Mouse (Mus musculus) retina, postnatal 1 day (tissue): ENCODE results near the gene Dennd1b.

ENCODE experiments used
- DNase-seq: peaks from one replicate; pipeline ENCODE4 v3.0.0-alpha.2; 2012

Dennd1b gene

DNA sequence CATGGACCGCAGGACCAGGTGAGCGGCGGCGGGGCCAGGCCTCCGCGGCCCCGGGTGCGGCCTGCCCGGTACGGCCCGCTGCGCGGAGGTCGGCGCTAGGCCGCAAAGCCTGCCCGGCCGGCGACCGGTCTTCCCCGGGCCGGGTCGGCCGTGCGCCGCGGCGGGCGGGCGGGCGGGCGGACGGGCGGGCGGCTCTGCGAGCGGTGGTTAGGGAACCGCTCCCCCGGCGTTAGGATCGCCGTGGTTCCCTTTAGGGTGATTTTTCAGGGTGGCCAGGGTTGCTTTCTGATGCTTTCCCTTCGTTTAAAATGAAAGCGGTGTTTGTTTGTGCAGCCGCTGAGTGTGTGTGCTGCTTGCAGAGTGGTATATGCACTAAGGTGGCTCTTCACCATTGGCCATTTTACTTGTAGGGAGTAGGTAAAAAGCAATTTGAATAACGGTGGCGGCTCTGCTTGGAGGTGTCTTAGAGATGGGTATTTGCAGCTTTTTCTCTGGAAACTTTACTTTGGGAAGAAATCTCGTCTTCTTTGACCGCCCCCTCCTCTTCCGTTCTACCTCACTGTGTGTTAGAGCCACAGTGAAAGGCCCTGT, 728 bp downstream of the Dennd1b start:
- DNase-seq = peak; percentile 65

DNA sequence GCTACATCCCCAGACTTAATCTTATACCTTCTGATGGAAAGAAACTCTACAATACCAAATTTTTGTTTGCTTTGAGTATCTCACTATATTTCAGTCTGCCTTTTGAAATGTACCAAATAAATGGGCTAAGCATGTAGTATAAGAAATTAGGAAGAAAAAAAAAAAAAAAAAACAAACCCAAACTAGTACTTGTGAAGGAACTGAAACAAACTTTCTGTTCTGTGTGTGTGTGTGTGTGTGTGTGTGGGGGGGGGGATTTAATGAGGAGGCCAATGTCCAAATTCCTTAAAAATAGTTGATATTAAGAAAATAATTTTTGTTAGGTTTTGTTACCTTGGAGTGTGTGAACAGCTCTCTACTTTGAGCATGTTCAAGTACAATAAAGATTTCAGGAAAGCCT, 1.8 kb downstream of the Dennd1b start:
- DNase-seq = no peak

DNA sequence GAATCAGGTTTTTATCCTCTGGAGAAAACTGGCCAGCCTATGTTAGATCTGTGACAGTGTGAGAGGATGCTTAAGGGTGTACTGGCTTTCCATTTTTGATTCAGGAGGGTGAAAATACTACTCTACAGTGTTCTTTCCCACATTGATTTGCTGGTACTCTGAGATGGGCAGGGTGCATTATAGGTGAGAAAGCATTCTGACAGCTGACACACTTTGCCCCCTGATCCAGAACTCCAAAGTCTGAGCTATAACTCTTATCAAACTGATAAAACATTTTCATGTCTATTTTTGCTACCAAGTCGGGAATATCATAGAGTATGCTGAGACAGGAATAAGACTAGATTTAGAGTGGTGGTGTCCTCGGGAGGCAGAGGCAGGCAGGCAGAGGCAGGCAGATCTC, 2.3 kb downstream of the Dennd1b start:
- no peak for DNase-seq

DNA sequence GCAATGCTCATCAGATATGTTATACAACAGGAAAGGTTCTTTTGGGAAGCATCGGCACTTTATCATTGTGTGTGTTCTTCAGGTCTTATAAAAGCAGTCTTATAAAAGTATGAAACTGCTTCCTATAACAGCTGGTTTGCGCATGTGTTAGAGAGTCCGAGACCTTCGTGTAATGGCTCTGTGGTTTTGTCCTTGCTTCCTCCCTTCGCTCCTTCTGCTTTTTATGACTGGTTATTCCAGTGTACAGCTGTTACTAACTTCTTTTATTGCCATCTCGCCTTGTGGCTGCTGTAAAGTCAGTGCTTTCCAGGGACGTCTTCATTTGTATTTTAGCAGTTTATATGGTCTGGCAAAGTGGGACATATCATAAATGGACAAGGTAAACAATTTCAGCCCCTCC, 4.2 kb downstream of the Dennd1b start:
- no peak for DNase-seq

DNA sequence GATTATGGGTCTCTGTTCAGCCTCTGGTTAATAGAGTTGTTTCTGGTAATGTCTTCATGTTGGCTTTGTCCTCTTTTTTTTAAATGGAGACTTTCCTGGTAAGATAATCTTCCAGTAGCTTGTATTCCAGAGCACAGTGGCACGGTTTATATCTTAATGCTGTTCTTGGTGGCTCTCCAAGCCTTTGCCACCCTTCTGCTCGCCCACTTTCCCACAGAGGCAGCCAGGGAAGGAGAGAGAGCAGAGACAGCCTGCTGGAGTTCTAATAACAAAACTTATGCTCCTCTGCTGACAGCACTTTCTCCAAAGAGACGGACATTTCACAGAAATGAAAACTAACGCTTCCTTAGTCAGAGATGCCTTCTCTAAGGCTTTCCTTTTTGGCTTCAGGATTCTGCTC, 6.8 kb downstream of the Dennd1b start:
- no peak for DNase-seq

DNA sequence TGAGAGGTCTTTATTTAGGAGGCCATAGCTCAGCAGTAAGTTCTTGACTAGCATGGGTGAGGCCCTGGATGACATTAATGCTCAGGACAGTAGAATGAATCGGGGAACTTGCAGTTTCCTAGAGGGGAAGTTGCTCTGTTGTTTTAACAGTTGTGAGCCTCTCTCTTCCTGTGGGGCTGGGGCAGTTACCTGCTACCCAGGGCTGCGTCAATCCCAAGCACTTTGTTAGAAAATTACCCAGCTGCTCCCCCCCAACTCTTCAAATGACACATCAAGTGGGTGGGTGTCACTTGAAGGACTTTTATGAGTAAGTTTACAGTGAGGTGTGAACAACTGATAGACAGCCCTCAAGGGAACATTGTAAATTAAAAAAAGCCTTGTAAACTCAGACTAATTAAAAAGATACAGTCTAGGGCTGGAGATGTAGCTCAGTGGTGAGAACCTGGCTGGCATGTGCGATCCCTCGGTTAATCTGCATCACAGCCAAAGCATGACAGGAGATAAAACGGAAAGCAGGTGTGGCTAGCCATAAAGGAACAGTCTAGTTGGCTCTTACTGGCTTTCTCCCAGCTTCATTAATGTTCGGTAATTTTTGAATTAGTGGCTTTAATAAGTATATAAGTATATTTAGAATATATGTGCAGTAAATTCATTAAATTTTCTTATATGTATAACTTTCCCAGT, 10.4 kb downstream of the Dennd1b start:
- DNase-seq = no peak

DNA sequence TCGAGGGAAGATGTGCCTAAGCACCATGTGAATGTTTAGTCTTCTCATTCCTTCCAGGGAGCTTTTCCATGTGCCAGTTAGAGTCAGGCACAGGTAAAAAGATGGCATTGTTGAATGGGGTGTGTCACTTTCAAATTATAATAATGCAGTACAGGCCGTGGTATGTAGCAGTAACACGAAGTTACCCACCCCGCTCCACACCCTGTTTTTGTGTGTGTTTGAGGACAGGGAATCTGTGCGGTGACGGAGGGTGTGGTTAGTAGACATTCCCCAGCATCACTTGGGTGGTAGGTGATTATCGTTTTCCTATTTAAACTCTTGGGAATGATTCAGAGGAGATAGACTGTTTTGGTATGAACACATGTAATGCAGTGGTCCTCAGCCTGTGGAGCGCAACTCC, 11.6 kb downstream of the Dennd1b start:
- no peak for DNase-seq

DNA sequence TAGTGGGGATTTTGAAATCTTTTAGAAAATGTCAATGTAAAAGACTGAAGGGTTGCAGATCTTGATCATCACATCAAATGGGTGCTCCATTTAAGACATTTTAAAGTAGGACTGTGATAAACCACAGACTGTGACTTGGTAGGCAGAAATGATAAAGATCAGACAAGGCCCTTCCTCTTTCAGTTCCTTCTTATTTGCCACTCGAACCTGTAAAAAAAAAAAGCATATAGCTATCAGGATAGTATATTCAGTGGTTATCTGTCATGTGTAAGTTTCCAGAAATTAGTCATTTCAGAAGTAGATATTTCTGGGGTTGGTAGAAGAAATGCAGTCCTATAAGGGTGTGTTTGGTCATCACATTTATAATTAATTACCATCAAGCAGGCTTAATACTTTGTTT, 12.7 kb downstream of the Dennd1b start:
- no peak for DNase-seq

DNA sequence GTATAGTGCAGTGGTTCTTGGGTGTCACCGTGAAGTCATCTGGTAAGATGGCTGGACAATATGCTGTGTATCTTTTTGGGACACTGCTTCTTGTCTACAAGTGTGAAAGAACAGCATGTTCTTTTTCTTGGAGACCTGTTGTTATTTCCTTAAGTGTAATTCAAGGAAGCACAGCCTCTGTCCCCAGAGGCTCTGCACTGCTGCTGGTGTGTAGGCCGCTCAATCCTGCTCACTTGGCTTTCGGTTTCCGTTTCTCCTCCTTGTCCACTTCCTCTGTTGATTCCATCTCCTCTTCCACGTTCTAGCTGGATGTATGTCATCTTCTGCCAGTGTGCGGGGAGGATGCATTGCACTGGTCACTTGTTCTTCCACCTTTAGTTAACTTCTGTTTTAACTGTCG, 19.0 kb downstream of the Dennd1b start:
- no peak for DNase-seq

DNA sequence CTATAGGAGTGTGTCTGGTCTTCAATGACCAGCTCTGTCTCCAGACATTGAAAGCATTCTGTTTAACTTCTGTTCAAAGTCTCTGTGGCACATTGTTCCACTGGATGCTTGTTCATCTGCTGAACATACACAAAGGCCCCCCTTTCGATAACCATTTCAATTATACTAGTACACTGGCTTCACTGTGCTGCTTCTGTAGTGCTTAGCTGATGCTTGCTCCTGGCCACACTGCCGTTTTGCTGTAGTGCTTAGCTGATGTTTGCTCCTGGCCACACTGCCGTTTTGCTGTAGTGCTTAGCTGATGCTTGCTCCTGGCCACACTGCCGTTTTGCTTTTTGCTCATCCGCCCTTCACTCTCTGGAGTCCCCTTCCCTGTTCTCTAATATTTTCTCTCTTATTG, 19.4 kb downstream of the Dennd1b start:
- peak; percentile 21 for DNase-seq

DNA sequence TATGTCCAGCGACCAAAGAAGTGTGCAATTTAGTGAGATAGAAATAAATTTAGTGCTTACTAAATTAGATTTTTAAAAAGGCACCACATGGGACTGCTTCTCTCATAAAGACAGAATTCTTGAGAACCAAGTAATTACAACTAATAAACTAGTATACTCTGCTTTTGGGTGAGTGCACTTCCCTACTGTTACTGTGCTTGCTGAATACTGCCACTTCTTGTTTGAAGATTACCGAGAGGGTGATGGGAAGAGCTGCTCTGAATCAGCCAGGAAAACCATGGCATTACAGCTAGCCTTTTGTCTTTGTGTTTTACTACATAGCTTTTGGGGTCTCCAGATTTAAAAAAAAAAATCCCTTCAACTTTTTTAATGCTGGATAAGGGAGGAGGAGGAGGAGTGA, 19.8 kb downstream of the Dennd1b start:
- no peak for DNase-seq

DNA sequence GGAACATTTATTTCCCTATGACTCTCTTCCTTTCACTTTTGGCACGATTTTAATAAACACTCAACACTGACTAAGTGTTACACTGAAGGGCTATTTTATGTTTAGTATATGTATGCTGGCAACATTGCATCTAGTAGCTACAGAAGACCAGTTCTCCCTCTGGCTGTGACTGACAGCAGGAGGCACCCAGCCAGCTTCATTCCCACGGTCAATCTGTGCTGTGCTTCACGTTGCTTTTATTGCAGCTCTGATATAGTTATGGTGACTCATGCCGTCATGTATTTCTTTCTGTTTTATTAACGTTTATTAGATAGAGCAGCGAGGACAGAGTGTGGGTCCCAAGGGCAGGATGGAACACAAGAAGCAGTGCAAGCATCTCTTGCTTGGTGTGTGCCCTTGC, 20.2 kb downstream of the Dennd1b start:
- peak; percentile 22 for DNase-seq

DNA sequence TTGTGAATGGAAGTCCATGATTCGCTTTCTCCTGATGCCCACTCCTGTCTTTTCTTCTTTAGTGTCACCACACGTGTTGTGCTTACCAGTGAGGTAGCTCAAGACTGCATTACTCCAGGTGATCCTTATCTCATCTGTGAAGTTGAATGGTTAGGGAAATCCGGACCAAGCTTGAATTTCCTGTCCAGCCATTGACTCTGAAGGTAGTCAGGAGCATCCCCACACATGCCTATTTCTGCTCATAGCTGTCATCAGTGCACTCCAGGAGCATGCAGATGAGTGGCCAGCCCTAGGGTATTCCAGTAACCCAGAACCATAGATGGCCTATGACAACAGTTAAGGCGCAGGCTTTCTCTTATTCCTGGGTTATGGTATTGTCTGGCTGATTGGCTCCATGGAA, 20.9 kb downstream of the Dennd1b start:
- peak; percentile 21 for DNase-seq

DNA sequence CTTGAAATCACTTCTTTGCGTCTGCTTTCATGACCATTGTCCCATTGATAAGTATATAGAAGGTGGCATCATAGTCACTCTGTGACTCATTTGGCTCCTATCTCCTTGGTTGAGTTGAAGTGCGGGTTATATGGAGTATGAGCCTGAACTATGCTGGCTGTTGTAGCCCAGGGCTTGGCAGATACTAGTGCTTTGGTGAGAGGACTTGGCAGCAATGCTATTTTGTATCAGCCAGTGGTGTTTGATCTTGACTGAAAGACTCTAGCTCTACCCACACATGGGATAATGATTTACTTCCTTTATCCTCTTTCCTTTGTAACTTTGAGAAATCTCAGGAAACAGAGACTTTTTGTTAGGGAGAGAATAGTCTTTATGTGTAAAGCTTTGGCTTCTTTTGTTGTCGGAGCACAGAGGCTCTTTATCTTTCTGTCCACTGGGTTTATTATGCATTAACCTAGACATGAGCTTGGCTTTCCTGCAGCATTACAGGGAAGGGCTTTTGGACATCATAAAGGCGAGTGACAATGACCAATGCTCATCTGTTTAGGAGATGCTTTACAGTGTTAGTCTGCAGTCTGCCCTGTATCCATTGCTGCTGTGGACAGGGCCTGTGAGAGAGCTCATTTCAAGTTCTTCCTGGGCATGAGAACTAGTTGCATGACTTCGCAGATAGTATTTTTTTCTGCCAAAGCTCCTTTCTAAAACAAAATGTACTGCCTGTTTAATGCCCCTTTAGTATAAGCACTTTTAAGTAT, 29.3 kb downstream of the Dennd1b start:
- DNase-seq = no peak

DNA sequence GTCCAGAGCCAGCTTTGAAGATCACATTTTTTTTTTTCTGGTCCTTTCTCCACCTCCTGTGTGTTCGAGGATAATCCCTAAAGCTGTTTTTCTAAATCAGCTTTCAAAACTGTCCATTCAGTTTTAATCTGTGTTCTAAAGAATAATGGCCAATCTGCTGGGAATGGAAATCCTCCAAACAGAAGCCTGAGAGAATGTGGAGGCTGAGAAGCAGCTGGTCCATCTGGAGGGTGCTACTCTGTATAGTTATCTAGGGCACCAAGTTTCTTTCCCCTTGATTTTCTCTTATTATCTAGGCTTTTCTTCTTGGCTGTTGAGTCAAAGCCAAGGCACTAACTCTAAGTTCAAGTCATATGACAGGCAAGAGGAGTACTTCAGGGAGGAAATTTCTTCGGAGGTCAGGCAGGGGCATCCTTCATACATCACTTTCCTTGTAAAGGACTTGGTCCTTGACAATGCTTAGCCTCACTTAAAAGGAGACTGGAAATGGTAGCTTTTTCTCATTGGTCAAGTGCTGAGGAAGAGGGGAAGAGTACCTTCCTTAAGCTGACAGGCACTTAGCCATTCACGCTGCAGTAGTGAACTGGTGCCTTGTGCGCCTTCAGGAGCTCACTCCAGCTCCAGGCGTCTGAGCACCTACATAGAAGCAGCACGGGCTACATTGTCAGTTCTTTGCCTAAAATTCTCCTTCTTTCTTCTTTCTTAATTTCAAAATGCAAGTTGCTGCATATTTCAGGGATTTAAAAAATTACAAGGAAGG, 32.6 kb downstream of the Dennd1b start:
- DNase-seq = peak; percentile 76

DNA sequence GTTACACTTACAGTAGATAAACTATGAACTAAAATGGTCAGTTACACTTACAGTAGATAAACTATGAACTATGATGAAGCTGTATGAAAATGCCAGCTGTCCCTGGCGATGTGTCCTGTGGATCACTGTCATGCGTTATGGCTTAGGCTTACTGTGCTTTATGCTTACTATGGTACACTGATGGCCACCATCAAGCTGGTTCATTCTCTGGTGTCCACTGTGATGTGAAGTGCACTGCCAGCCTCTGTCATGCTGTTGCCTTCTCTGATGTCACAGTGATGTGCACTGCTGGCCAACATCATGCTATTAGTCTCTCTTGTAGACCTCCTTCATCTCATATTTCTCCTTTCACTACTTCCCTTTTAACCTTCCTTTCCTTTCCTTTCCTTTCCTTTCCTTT, 33.4 kb downstream of the Dennd1b start:
- no peak for DNase-seq

DNA sequence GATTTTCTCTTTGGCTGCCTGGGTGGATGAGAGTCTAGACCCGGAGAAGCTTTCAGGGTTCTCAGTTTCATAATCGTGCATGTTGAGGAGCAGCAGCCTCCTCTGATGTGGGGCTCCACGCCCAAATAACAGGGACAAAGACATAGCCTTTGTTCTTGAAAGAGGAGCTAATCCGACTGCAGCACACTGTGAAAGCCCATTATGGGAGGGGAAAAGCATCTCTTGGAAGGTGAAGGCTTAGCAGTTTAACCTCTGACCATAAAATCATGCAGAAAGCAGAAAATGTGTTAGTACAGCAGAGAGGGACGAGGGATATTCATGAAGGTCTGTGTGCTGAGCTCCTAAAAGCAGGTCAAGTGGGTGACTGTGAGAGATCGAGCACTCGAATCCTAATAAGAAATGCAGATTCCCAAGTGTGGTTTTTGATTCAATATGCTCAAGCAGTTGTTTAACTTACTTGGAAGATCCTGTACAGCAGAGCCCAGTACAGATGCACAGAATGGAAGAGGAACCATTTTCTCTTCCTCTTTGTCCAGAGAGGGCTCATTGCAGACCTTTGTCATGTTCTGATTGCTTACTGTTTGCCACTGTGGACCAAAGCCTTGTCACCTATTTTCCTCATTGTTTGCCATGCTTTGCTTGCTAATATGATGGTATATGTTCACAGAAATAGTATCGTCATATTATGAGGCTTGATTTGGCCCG, 37.6 kb downstream of the Dennd1b start:
- DNase-seq = peak; percentile 79

DNA sequence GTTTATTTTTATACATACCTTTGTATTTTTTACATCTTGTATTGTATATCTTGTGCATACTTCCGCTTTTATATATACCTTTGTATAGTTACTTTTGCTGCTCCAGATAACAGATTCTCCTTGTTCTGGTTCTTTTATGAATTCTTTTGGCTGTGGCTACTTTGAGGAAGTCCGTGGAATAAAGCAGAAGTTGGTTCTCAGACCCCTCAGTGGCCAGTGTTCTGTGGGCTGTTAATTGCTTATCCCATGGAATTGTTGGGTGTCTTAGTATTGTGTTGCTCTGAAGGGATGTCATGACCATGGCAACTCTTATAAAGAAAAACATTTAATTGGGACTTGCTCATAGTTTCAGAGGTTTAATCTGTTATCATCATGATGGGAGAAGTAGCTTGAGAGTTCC, 40.3 kb downstream of the Dennd1b start:
- no peak for DNase-seq

DNA sequence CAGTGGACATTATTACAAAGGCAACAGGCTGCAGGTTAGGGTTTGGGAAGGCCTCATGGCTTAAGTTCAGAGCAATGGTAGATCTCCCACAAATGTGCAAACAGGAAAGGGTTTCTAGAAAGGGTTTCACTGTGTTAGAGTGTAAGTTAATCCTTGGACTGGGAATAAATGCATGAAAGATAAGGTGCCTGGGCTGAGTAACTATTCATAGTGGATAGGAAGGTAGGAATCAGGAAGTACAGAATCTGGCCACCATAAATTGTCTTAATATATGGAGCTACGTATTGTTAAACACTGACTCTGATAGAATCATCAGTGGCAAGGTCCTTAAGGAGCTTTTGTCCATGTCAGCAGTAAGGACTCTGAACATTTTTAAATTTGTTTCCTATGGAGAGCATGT, 42.8 kb downstream of the Dennd1b start:
- DNase-seq = no peak

DNA sequence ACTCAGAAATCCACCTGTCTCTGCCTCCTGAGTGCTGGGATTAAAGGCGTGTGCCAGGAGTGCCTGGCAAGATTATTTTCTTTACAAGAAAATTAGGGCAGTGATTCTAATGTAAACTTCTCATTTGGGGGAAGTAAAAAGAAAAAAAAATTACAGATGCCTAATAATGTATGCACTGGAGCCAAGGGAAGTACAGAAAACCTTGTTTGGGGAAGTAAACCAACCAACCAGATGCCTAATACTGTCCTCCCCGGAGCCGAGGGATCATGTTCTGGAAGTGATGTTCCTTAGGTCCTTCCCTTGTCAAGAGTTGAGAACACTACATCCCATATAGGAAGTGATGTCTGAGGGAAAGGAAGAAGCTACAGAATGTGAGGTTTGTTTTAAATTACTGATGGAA, 44.2 kb downstream of the Dennd1b start:
- no peak for DNase-seq

DNA sequence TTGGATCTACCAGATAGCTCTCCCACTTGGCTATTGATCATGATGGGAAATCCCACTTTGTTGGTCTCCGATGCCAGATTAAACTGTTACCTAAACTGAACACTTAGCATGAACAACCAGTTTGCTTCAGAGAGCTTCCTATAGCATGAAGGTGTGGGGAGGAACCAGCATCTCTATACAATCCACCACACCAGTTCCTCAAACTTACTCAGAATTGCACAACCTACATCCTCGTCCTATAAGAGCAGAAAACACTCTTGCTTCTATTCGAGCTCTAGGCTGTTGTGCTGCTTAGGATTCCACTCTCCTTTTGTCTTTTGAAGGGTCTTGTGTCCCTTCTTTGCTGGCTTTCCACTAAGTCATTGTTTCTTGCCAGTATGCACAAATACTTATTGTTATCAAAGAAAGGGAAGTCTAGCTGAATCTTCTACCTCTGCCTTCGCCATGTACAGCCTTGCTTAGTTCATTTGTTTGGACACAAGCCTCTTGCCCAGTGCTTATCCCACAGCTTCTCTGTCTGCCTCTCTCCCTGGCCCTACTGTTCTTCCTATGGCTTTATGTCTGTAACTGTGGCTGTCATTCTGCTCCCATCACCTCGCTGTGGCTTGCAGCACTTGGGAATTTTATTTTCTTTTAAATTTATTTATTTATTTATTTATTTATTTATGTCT, 52.0 kb downstream of the Dennd1b start:
- DNase-seq = no peak

DNA sequence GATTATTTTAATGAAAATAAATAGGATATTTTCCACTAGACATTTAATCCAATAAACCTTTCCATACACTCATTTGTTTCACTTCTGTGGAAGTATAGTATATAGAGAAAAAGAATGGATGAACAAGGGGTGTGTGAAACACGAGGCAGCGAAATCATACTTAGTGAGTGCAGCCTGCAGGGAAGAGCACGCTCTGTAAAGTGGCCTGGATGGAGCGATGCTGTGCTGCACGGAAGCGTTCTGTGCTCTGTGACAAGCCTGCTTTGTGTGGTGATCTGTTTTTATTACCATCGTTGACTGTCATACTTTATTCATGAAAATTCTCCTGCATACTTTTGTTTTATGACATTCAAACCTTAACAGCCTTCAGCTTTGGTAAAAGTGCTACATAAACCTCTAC, 58.1 kb downstream of the Dennd1b start:
- no peak for DNase-seq
